Mouse (Mus musculus): ENCODE data around the gene Cd4.

DNA sequence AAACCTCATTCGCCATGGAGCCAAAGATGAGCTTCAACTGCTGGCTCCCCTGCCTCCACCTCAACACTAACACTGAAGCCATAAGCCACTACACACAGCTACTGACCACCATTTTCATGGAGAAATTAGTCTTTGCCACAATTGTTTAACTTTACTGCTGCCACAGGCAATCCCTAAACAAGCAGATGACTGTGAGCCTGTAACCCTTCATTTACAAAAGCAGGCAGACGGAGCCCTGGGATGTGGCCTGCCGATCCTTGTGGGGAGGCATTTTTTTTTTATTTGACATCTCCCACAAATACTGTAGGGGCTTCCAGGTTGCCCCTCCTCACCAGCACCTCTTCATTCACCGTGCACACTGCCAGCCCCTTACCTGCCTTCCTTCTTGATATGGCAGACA is 71.4 kb downstream of the Cd4 start:
- TF ChIP-seq CTCF (IDR thresholded peaks at IDR 0.05; ENCODE audit: borderline replicate concordance, insufficient read depth, low read length) = no peak
- no peak for TF ChIP-seq POLR2A (IDR thresholded peaks at IDR 0.05; ENCODE audit: low read depth, low read length)
